Mouse (Mus musculus) MEL (cell line): ENCODE measurements around the gene Opcml. TPM values are rescaled to one million over a fixed set of nuclear protein-coding genes. Genes with fewer than 3 reads are reported as not detected.

Experiments
- DNase-seq: peaks from one replicate; pipeline ENCODE4 v3.0.0; 2011; ENCODE audit warnings: low read depth, low spot score
- H3K27ac ChIP-seq: 2 replicates; pipeline ENCODE4 v1.5.1; 2012; ENCODE audit warnings: low read depth, mild to moderate bottlenecking, control low read depth, low read length, moderate library complexity; ENCODE audit not compliant: control insufficient read depth
- H3K27me3 ChIP-seq, 2 experiments: fragments of 150-350 bp in 1 of 2; sonication (generic) in 1 of 2; 2 replicates each; pipeline ENCODE4 v1.6.1; 2012; ENCODE audit warnings: low read length in 2 of 2, mild to moderate bottlenecking in 2 of 2, improper control_type of control experiment in 1 of 2, moderate library complexity in 1 of 2; ENCODE audit not compliant: insufficient read depth in 2 of 2, control insufficient read depth in 1 of 2
- H3K36me3 ChIP-seq, 2 experiments: 2 replicates each; pipeline ENCODE4 v1.6.1; 2012 to 2014; ENCODE audit warnings: low read length in 2 of 2, improper control_type of control experiment in 1 of 2, inconsistent platforms in 1 of 2, mild to moderate bottlenecking in 1 of 2; ENCODE audit not compliant: insufficient read depth in 2 of 2, control insufficient read depth in 1 of 2
- H3K4me1 ChIP-seq, 2 experiments: fragments of 150-350 bp in 1 of 2; sonication (generic) in 1 of 2; 2 replicates each; pipeline ENCODE4 v1.6.1; 2012; ENCODE audit warnings: low read length in 2 of 2, improper control_type of control experiment in 1 of 2, mild to moderate bottlenecking in 1 of 2; ENCODE audit not compliant: insufficient read depth in 2 of 2, control insufficient read depth in 1 of 2
- H3K4me3 ChIP-seq, 2 experiments: fragments of 150-350 bp in 1 of 2; sonication (generic) in 1 of 2; 2 replicates each; pipeline ENCODE4 v1.5.1; 2012; ENCODE audit warnings: low read depth in 2 of 2, low read length in 2 of 2, mild to moderate bottlenecking in 2 of 2, moderate library complexity in 2 of 2, control low read depth in 1 of 2, improper control_type of control experiment in 1 of 2; ENCODE audit not compliant: control insufficient read depth in 1 of 2, insufficient read depth in 1 of 2
- H3K79me2 ChIP-seq: 2 replicates; pipeline ENCODE4 v1.6.1; 2012; ENCODE audit warnings: mild to moderate bottlenecking, low read length, moderate library complexity; ENCODE audit not compliant: control insufficient read depth, poor library complexity, insufficient read depth
- H3K9ac ChIP-seq: 2 replicates; pipeline ENCODE4 v1.6.1; 2012; ENCODE audit warnings: low read depth, mild to moderate bottlenecking, control low read depth, low read length, moderate library complexity; ENCODE audit not compliant: control insufficient read depth, poor library complexity, severe bottlenecking
- H3K9me3 ChIP-seq: fragments of 150-350 bp; sonication (generic); replicated peaks from 2 replicates; pipeline ENCODE4 v1.6.1; 2012; ENCODE audit warnings: mild to moderate bottlenecking, low read length, improper control_type of control experiment, moderate library complexity; ENCODE audit not compliant: insufficient read depth
- BHLHE40 ChIP-seq: IDR thresholded peaks from 2 replicates; pipeline ENCODE4 v1.6.1; 2012; ENCODE audit warnings: low read depth, mild to moderate bottlenecking, inconsistent platforms, low read length, improper control_type of control experiment, borderline replicate concordance
- CHD2 ChIP-seq: IDR thresholded peaks from 2 replicates; pipeline ENCODE4 v1.6.1; 2011; ENCODE audit warnings: low read length, improper control_type of control experiment
- CTCF ChIP-seq, 3 experiments: IDR thresholded peaks in 2 of 3; conservative IDR thresholded peaks in 1 of 3; 2 replicates each; pipeline ENCODE4 v1.5.1; 2011 to 2012; ENCODE audit warnings: low read length in 3 of 3, low read depth in 2 of 3, mild to moderate bottlenecking in 2 of 3, improper control_type of control experiment in 1 of 3, inconsistent platforms in 1 of 3, mixed read lengths in 1 of 3, moderate library complexity in 1 of 3; ENCODE audit not compliant: control insufficient read depth in 1 of 3, insufficient read depth in 1 of 3, poor library complexity in 1 of 3, severe bottlenecking in 1 of 3
- E2F4 ChIP-seq: IDR thresholded peaks from 2 replicates; pipeline ENCODE4 v1.6.1; 2011; ENCODE audit warnings: low read depth, low read length, improper control_type of control experiment, borderline replicate concordance
- ELF1 ChIP-seq: IDR thresholded peaks from 2 replicates; pipeline ENCODE4 v1.6.1; 2014; ENCODE audit warnings: low read depth, mild to moderate bottlenecking, inconsistent platforms, low read length, improper control_type of control experiment, moderate library complexity
- ETS1 ChIP-seq: IDR thresholded peaks from 2 replicates; pipeline ENCODE4 v1.6.1; 2012; ENCODE audit warnings: low read depth, mild to moderate bottlenecking, inconsistent platforms, low read length, improper control_type of control experiment, moderate library complexity
- HCFC1 ChIP-seq: IDR thresholded peaks from 2 replicates; pipeline ENCODE4 v1.6.1; 2012; ENCODE audit warnings: low read depth, mild to moderate bottlenecking, inconsistent platforms, low read length, improper control_type of control experiment, moderate library complexity
- KAT2A ChIP-seq: conservative IDR thresholded peaks from 2 replicates; pipeline ENCODE4 v1.6.1; 2012; ENCODE audit warnings: low read depth, low read length, improper control_type of control experiment, inconsistent platforms
- MAFK ChIP-seq: IDR thresholded peaks from 2 replicates; pipeline ENCODE4 v1.6.1; 2011; ENCODE audit warnings: low read depth, mild to moderate bottlenecking, low read length, improper control_type of control experiment, borderline replicate concordance
- MAX ChIP-seq: IDR thresholded peaks from 2 replicates; pipeline ENCODE4 v1.6.1; 2011; ENCODE audit warnings: low read length, improper control_type of control experiment
- MAZ ChIP-seq: IDR thresholded peaks from 2 replicates; pipeline ENCODE4 v1.6.1; 2012; ENCODE audit warnings: low read depth, mild to moderate bottlenecking, inconsistent platforms, low read length, improper control_type of control experiment
- MEF2A ChIP-seq: IDR thresholded peaks from 2 replicates; pipeline ENCODE4 v1.6.1; 2014; ENCODE audit warnings: low read depth, mild to moderate bottlenecking, inconsistent platforms, low read length, improper control_type of control experiment; ENCODE audit not compliant: poor library complexity, insufficient replicate concordance, severe bottlenecking; ENCODE audit errors: extremely low read depth
- MXI1 ChIP-seq: IDR thresholded peaks from 2 replicates; pipeline ENCODE4 v1.6.1; 2011; ENCODE audit warnings: mild to moderate bottlenecking, low read depth, low read length, improper control_type of control experiment
- MYC ChIP-seq: IDR thresholded peaks from 2 replicates; pipeline ENCODE4 v1.6.1; 2011; ENCODE audit warnings: low read depth, mild to moderate bottlenecking, low read length, improper control_type of control experiment, moderate library complexity
- POLR2A ChIP-seq, 2 experiments: IDR thresholded peaks; 2 replicates each; pipeline ENCODE4 v1.6.1; 2011 to 2012; ENCODE audit warnings: low read length in 2 of 2, mild to moderate bottlenecking in 2 of 2, control low read depth in 1 of 2, improper control_type of control experiment in 1 of 2, low read depth in 1 of 2, moderate library complexity in 1 of 2; ENCODE audit not compliant: control insufficient read depth in 1 of 2, insufficient read depth in 1 of 2, poor library complexity in 1 of 2
- POLR2AphosphoS2 ChIP-seq: IDR thresholded peaks from 2 replicates; pipeline ENCODE4 v1.6.1; 2011; ENCODE audit warnings: low read length, improper control_type of control experiment
- POLR2AphosphoS5 ChIP-seq: IDR thresholded peaks from 2 replicates; pipeline ENCODE4 v1.6.1; 2012; ENCODE audit warnings: low read depth, borderline replicate concordance, mild to moderate bottlenecking, inconsistent platforms, low read length, moderate library complexity, mixed read lengths
- RCOR1 ChIP-seq: IDR thresholded peaks from 2 replicates; pipeline ENCODE4 v1.6.1; 2012; ENCODE audit warnings: low read depth, mild to moderate bottlenecking, inconsistent platforms, low read length, improper control_type of control experiment
- SMC3 ChIP-seq: IDR thresholded peaks from 2 replicates; pipeline ENCODE4 v1.6.1; 2011; ENCODE audit warnings: low read depth, low read length, improper control_type of control experiment
- TCF12 ChIP-seq: IDR thresholded peaks from 2 replicates; pipeline ENCODE4 v1.6.1; 2014; ENCODE audit warnings: low read depth, mild to moderate bottlenecking, inconsistent platforms, low read length, improper control_type of control experiment, moderate library complexity
- USF2 ChIP-seq, 2 experiments: IDR thresholded peaks; 2 replicates each; pipeline ENCODE4 v1.6.1; 2011 to 2012; ENCODE audit warnings: improper control_type of control experiment in 2 of 2, low read length in 2 of 2, borderline replicate concordance in 1 of 2, inconsistent platforms in 1 of 2, low read depth in 1 of 2, mild to moderate bottlenecking in 1 of 2; ENCODE audit not compliant: insufficient read depth in 1 of 2
- ZC3H11A ChIP-seq: IDR thresholded peaks from 2 replicates; pipeline ENCODE4 v1.6.1; 2012; ENCODE audit warnings: low read depth, mild to moderate bottlenecking, inconsistent platforms, low read length, improper control_type of control experiment
- ZKSCAN1 ChIP-seq: IDR thresholded peaks from 2 replicates; pipeline ENCODE4 v1.6.1; 2012; ENCODE audit warnings: low read depth, mild to moderate bottlenecking, inconsistent platforms, low read length, improper control_type of control experiment, moderate library complexity
- polyA plus RNA-seq, 2 experiments: library from polyadenylated mRNA; stranded (reverse) in 1 of 2; unstranded in 1 of 2; fragments of >175 nt in 1 of 2; fragments of >200 nt in 1 of 2; gene quantifications; 2 replicates each; pipeline versions ENCODE4 v1.2.1 to v1.2.4; 2012; ENCODE audit warnings: low replicate concordance in 2 of 2, low read depth in 1 of 2; ENCODE audit not compliant: insufficient read length in 2 of 2, insufficient read depth in 1 of 2, missing spikeins in 1 of 2
- total RNA-seq: library from RNA; depleted of rRNA; stranded (reverse); fragments of 300-350 nt; gene quantifications from 2 replicates; pipeline ENCODE4 v1.2.3, GENCODE M21; 2012

The Opcml gene
- total and polyA plus RNA-seq, 3 experiments: not detected

DNA sequence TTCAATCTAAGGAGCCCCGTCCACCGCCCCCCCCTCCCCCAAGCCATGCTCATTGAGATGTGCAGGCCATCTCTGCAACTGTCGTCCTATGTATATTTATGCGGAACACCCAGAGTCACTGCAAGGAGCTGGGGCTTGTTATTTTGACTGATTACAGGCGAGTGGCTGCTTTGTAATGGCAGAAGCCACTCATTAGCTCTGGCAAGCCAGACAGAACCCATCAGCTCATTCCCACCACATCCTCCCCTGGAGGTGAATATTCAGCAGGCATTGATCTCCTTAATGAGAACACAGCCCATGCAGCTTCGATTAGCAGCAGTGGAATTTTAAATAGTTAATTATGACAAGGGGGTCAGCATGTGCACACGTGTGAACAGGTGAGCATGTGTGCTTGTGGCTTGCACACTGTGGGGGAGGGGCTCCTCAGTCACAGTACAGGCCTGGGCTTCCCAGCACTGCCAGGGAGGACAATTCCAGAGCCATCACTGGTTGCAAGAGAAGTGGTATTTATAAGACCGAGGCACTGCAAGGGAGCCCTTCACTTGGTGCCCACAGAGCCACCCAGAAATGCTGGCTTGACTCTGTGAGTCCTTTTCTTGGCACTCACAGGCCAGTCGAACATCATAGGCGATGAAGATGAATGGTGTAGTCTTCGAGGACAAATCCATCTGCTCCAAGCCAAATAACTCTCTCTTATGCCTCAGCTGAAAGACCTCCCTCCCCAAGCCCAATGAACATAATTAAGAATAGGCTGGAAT, 516.0 kb downstream of the Opcml start:
- H3K4me3 ChIP-seq: no peak overlapping the region
- H3K27ac ChIP-seq: no peak overlapping the region
- TF ChIP-seq TCF12 (no peak), ELF1 (no peak), RCOR1 (no peak), MAX (no peak), CTCF (IDR thresholded peaks at IDR 0.05 in 2 of 3, conservative IDR thresholded peaks at IDR 0.05 in 1 of 3; ENCODE audit: control insufficient read depth in 1 of 3, insufficient read depth in 1 of 3, low read depth in 2 of 3, low read length in 3 of 3, poor library complexity in 1 of 3, severe bottlenecking in 1 of 3) (no peak), MAZ (no peak), BHLHE40 (no peak), HCFC1 (no peak), USF2 (IDR thresholded peaks at IDR 0.05; ENCODE audit: borderline replicate concordance in 1 of 2, insufficient read depth in 1 of 2, low read depth in 1 of 2, low read length in 2 of 2) (no peak), ETS1 (no peak), MXI1 (no peak), POLR2A (IDR thresholded peaks at IDR 0.05; ENCODE audit: control insufficient read depth in 1 of 2, insufficient read depth in 1 of 2, low read depth in 1 of 2, low read length in 2 of 2, poor library complexity in 1 of 2) (no peak), ZKSCAN1 (no peak), MEF2A (no peak), ZC3H11A (no peak), POLR2AphosphoS5 (no peak), KAT2A (no peak), E2F4 (no peak), CHD2 (no peak)
- H3K36me3 ChIP-seq: no peaks in the 10 kb centered on the region
- no peaks in the 10 kb centered on the region; a peak in 1 of 4 replicates for H3K27me3 ChIP-seq
- DNase-seq: no peak
- no peak overlapping the region for H3K9ac ChIP-seq
- no peaks in the 10 kb centered on the region for H3K9me3 ChIP-seq
- no peaks in the 10 kb centered on the region for H3K4me1 ChIP-seq
- H3K79me2 ChIP-seq: no peaks in the 10 kb centered on the region

DNA sequence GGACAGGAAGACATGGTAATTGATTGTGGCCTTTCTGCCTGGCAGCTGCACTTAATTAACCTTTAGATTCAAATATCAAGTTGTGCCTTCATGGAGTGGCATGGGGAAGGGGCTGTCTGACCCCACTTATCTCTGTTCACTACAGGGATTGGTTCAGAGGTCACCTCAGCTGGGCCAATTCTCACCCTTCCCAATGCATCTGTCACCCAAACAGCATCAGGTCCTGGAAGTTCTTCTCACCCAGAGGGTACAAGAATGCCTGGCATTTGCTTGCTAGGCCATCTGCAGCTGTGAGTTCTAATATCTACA, 516.5 kb downstream of the Opcml start:
- Histone ChIP-seq H3K36me3 (no peaks in the 10 kb centered on the region), H3K9ac (no peak overlapping the region), H3K9me3 (no peaks in the 10 kb centered on the region), H3K79me2 (no peaks in the 10 kb centered on the region), H3K27ac (no peak overlapping the region), H3K4me3 (no peak overlapping the region), H3K27me3 (no peaks in the 10 kb centered on the region), H3K4me1 (no peaks in the 10 kb centered on the region)
- no peak for TF ChIP-seq POLR2AphosphoS2
- no peak for TF ChIP-seq TCF12
- TF ChIP-seq POLR2A (IDR thresholded peaks at IDR 0.05; ENCODE audit: control insufficient read depth in 1 of 2, insufficient read depth in 1 of 2, low read depth in 1 of 2, low read length in 2 of 2, poor library complexity in 1 of 2): no peak
- no peak for TF ChIP-seq MAFK
- no peak for TF ChIP-seq MYC
- TF ChIP-seq MXI1: no peak
- TF ChIP-seq ZC3H11A: no peak
- TF ChIP-seq KAT2A: no peak
- no peak for TF ChIP-seq SMC3
- DNase-seq: no peak
